Mouse (Mus musculus) adrenal gland, adult 18-20 months (tissue): Measurements from ENCODE around the gene Itga2b. TPM values are rescaled to one million over a fixed set of nuclear protein-coding genes. Genes with fewer than 3 reads are reported as not detected.
A peak's percentile ranks its signal among the peaks of the same experiment; 100 is the strongest.

Experiments used
- DNase-seq, 2 experiments: peaks; one replicate each; pipeline ENCODE4 v3.0.0; 2021 to 2022; ENCODE audit warnings: low spot score in 2 of 2
- total RNA-seq, 2 experiments: library from RNA; stranded (reverse); gene quantifications; 1 replicate in 1 of 2; 2 replicates in 1 of 2; pipeline ENCODE4 v1.2.3; 2021

The Itga2b gene
- total RNA-seq, 2 experiments from 2014 or later = 3.4 to 3.6 TPM

GRCm38 (mm10) chr11:102437120-102438061, 32.5 kb downstream of the Itga2b start:
- peak; percentile 72 to 75 for DNase-seq

- DNase-seq = no peak
These were observed 33.5 kb downstream of the Itga2b start for GRCm38 (mm10) chr11:102436471-102436790.

GRCm38 (mm10) chr11:102435754-102436470, 34.0 kb downstream of the Itga2b start:
- no peak for DNase-seq

GRCm38 (mm10) chr11:102434816-102435705, 34.9 kb downstream of the Itga2b start:
- DNase-seq = no peak

GRCm38 (mm10) chr11:102434406-102434805, 35.5 kb downstream of the Itga2b start:
- DNase-seq = peak; percentile 87 to 88

- no peak for DNase-seq
These were observed 36.1 kb downstream of the Itga2b start for GRCm38 (mm10) chr11:102433866-102434265.

GRCm38 (mm10) chr11:102432896-102433295, 37.0 kb downstream of the Itga2b start:
- peak; percentile 62 to 67 for DNase-seq

- DNase-seq = no peak
These were observed 37.6 kb downstream of the Itga2b start for GRCm38 (mm10) chr11:102432115-102432843.

- DNase-seq = no peak
These were observed 38.2 kb downstream of the Itga2b start for GRCm38 (mm10) chr11:102431728-102432114.

- peak; percentile 76 to 77 for DNase-seq
These were observed 38.8 kb downstream of the Itga2b start for GRCm38 (mm10) chr11:102431018-102431645.

GRCm38 (mm10) chr11:102430121-102431017, 39.6 kb downstream of the Itga2b start, which contains the start of gene Grn:
TSS of gene Grn (plus strand) at chr11:102430315.
- peak; percentile 77 to 79 for DNase-seq

- no peak for DNase-seq
These were observed 40.4 kb downstream of the Itga2b start for GRCm38 (mm10) chr11:102429551-102429950.

GRCm38 (mm10) chr11:102428981-102429540, 40.9 kb downstream of the Itga2b start:
- no peak for DNase-seq

GRCm38 (mm10) chr11:102425555-102426316, 44.2 kb downstream of the Itga2b start:
- DNase-seq = no peak

- no peak for DNase-seq
These were observed 45.3 kb downstream of the Itga2b start for GRCm38 (mm10) chr11:102424666-102425065.

GRCm38 (mm10) chr11:102421559-102421958, 48.4 kb downstream of the Itga2b start:
- no peak for DNase-seq

GRCm38 (mm10) chr11:102418887-102419286, 51.0 kb downstream of the Itga2b start:
- DNase-seq = peak in 1 of 2 experiments; percentile 60

GRCm38 (mm10) chr11:102417160-102417559, 52.8 kb downstream of the Itga2b start:
- DNase-seq = no peak
